10 mouse cellular contexts compared by ENCODE assay signal in the genomic region with DNA sequence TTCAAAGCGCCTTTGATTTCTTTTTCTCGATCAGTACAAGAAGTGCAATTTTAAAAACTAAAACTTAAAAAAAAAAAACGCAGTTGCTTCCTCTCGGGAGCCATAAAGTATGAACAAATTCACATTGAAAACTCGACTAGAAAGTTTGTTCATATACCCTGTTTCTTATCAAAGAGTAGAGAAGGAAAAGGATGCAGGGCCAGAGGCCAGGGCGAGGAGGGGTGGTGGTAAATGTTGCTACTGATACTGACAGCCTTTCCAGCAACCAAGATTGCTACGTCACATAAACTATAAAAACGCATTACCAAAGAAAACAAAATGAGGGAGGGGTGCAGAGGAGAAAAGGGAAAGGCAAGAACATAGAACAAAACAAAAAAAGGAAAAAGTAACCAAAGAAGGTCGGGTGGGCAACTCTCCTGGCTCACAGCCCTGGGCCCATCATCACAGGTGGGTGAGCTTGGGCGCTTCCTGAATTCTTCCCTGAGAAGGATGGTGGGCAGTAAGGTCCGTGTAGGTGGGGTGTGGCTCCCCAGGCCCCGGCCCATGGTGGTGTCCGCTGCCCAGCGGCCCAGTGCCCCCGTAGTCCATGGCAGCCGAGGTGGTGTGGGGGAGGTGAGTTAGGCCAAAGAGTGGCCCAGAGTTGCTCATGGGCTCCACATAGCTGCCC. TPM values are rescaled to one million over a fixed set of nuclear protein-coding genes. Genes with fewer than 3 reads are reported as not detected.
A peak's percentile ranks its signal among the peaks of the same experiment; 100 is the strongest.
DNase-seq lines count a peak whose midpoint lies in the region; ATAC-seq and TF ChIP-seq lines count a peak whose summit lies in the region.
"Had no signal": no experiment of that assay in that cellular context is flagged by ENCODE, and none has a peak within 500 bp of the region (broad histone marks: within the 10 kb centered on the region; RNA-seq: fewer than 3 reads in every experiment).

No protein-coding gene starts in this region.

- peak overlapping the region; percentile 55 for H3K9ac ChIP-seq in kidney, embryonic 16.5 days (replicated peaks; ENCODE audit: low read length)
- H3K9ac ChIP-seq in embryonic facial prominence, embryonic 12.5 days: no peak overlapping the region
- H3K9ac ChIP-seq in intestine, embryonic 16.5 days (ENCODE audit: low read depth, low read length): peak overlapping the region; percentile 69
- H3K9ac ChIP-seq in neural tube, embryonic 14.5 days (replicated peaks; ENCODE audit: low read depth, low read length): peak overlapping the region; percentile 33
- H3K9ac ChIP-seq in midbrain, embryonic 13.5 days (replicated peaks): no peak overlapping the region

- no peaks in the 10 kb centered on the region for H3K9me3 ChIP-seq in kidney, embryonic 16.5 days (ENCODE audit: low read length)
- H3K9me3 ChIP-seq in embryonic facial prominence, embryonic 12.5 days: no peaks in the 10 kb centered on the region
- no peaks in the 10 kb centered on the region for H3K9me3 ChIP-seq in intestine, embryonic 16.5 days (ENCODE audit: control insufficient read depth, low read length)
- no peaks in the 10 kb centered on the region for H3K9me3 ChIP-seq in neural tube, embryonic 14.5 days (ENCODE audit: control insufficient read depth, low read length)
- H3K9me3 ChIP-seq in midbrain, embryonic 13.5 days: no peaks in the 10 kb centered on the region

- H3K36me3 ChIP-seq in kidney, embryonic 16.5 days (ENCODE audit: insufficient read depth, low read length): peaks cover 7% of the 10 kb centered on the region; the same call in 1 of the 2 replicates
- H3K36me3 ChIP-seq in kidney, adult 2 months (ENCODE audit: control insufficient read depth, insufficient read depth, low read length): no peaks in the 10 kb centered on the region; the same call in 1 of the 2 replicates
- no peaks in the 10 kb centered on the region for H3K36me3 ChIP-seq in embryonic facial prominence, embryonic 12.5 days
- H3K36me3 ChIP-seq in intestine, embryonic 16.5 days (ENCODE audit: control insufficient read depth, insufficient read depth, low read length): no peaks in the 10 kb centered on the region
- H3K36me3 ChIP-seq in neural tube, embryonic 14.5 days (ENCODE audit: control insufficient read depth, insufficient read depth, low read length): peaks cover 7% of the 10 kb centered on the region; the same call in 1 of the 2 replicates
- no peaks in the 10 kb centered on the region for H3K36me3 ChIP-seq in thymus, adult 2 months (ENCODE audit: control insufficient read depth, insufficient read depth, low read length)
- H3K36me3 ChIP-seq in midbrain, embryonic 13.5 days: no peaks in the 10 kb centered on the region

- DNase-seq in kidney, adult 2 months: no peak
- no peak for DNase-seq in urinary bladder, adult 18-20 months (ENCODE audit: low spot score in 2 of 2)
- DNase-seq in thymus, adult 2 months: no peak

- peak overlapping the region; percentile 8; the same call in 1 of the 2 replicates for H3K4me3 ChIP-seq in kidney, embryonic 16.5 days (ENCODE audit: low read length)
- no peak overlapping the region for H3K4me3 ChIP-seq in kidney, adult 2 months (ENCODE audit: insufficient read depth, low read depth, low read length)
- H3K4me3 ChIP-seq in embryonic facial prominence, embryonic 12.5 days: peak overlapping the region; percentile 15
- H3K4me3 ChIP-seq in intestine, embryonic 16.5 days (ENCODE audit: low read length): peak overlapping the region; percentile 29
- H3K4me3 ChIP-seq in neural tube, embryonic 14.5 days (ENCODE audit: low read depth, low read length): no peak overlapping the region
- no peak overlapping the region for H3K4me3 ChIP-seq in thymus, adult 2 months (ENCODE audit: control insufficient read depth, insufficient read depth, low read length)
- H3K4me3 ChIP-seq in midbrain, embryonic 13.5 days (replicated peaks): no peak overlapping the region
- H3K4me3 ChIP-seq: layer of hippocampus, adult 2 months; megakaryocyte, embryonic 14.5 days had no signal

- H3K27ac ChIP-seq in kidney, embryonic 16.5 days (ENCODE audit: low read length): peak overlapping the region; percentile 85
- no peak overlapping the region for H3K27ac ChIP-seq in kidney, adult 2 months (ENCODE audit: insufficient read depth, low read depth, low read length)
- H3K27ac ChIP-seq in embryonic facial prominence, embryonic 12.5 days: no peak overlapping the region
- peak overlapping the region; percentile 93 for H3K27ac ChIP-seq in intestine, embryonic 16.5 days (ENCODE audit: low read length)
- H3K27ac ChIP-seq in neural tube, embryonic 14.5 days (ENCODE audit: low read depth, low read length): peak overlapping the region; percentile 93
- H3K27ac ChIP-seq in thymus, adult 2 months (ENCODE audit: control insufficient read depth, insufficient read depth, low read length): no peak overlapping the region
- H3K27ac ChIP-seq in midbrain, embryonic 13.5 days: no peak overlapping the region
- H3K27ac ChIP-seq: layer of hippocampus, adult 2 months had no signal

- H3K4me1 ChIP-seq in kidney, embryonic 16.5 days (ENCODE audit: insufficient read depth, low read length): peaks cover 95% of the 10 kb centered on the region
- 0 out of 2 replicates have a peak, but pooled peaks cover 5% of the 10 kb centered on the region for H3K4me1 ChIP-seq in kidney, adult 2 months (ENCODE audit: control insufficient read depth, insufficient read depth, low read length)
- H3K4me1 ChIP-seq in embryonic facial prominence, embryonic 12.5 days: peaks cover 7% of the 10 kb centered on the region; the same call in 1 of the 2 replicates
- H3K4me1 ChIP-seq in intestine, embryonic 16.5 days (ENCODE audit: control insufficient read depth, insufficient read depth, low read length): peaks cover 27% of the 10 kb centered on the region
- peaks cover 87% of the 10 kb centered on the region for H3K4me1 ChIP-seq in neural tube, embryonic 14.5 days (ENCODE audit: control insufficient read depth, insufficient read depth, low read length)
- no peaks in the 10 kb centered on the region for H3K4me1 ChIP-seq in thymus, adult 2 months (replicated peaks; ENCODE audit: control insufficient read depth, insufficient read depth, low read length)
- H3K4me1 ChIP-seq in midbrain, embryonic 13.5 days (replicated peaks): peaks cover 7% of the 10 kb centered on the region

- no peaks in the 10 kb centered on the region for H3K27me3 ChIP-seq in kidney, embryonic 16.5 days (ENCODE audit: insufficient read depth, low read length)
- no peaks in the 10 kb centered on the region for H3K27me3 ChIP-seq in kidney, adult 2 months (replicated peaks; ENCODE audit: control insufficient read depth, insufficient read depth, low read length)
- peaks cover 88% of the 10 kb centered on the region for H3K27me3 ChIP-seq in embryonic facial prominence, embryonic 12.5 days
- peaks cover 22% of the 10 kb centered on the region for H3K27me3 ChIP-seq in intestine, embryonic 16.5 days (replicated peaks; ENCODE audit: control insufficient read depth, insufficient read depth, low read length)
- no peaks in the 10 kb centered on the region for H3K27me3 ChIP-seq in neural tube, embryonic 14.5 days (ENCODE audit: control insufficient read depth, insufficient read depth, low read length)
- H3K27me3 ChIP-seq in thymus, adult 2 months (ENCODE audit: control insufficient read depth, insufficient read depth, low read length): peaks cover 2% of the 10 kb centered on the region; the same call in 1 of the 2 replicates
- H3K27me3 ChIP-seq in midbrain, embryonic 13.5 days: peaks cover 98% of the 10 kb centered on the region

- no peak for TF ChIP-seq POLR2A in kidney, adult 2 months (IDR thresholded peaks at IDR 0.05; ENCODE audit: low read depth, low read length)
- TF ChIP-seq POLR2A in thymus, adult 2 months (IDR thresholded peaks at IDR 0.05; ENCODE audit: control insufficient read depth, extremely low read depth, insufficient read depth, low read length, poor library complexity): no peak

- no peak for ATAC-seq in kidney, embryonic 16.5 days (ENCODE audit: low FRiP score, low TSS enrichment)
- ATAC-seq in embryonic facial prominence, embryonic 12.5 days (ENCODE audit: insufficient number of reproducible peaks, insufficient read depth, low FRiP score, low TSS enrichment): 0 out of 2 replicates have a peak, but pooled peaks have one; percentile 41
- ATAC-seq in intestine, embryonic 16.5 days: no peak
- ATAC-seq in neural tube, embryonic 14.5 days (ENCODE audit: low read depth): no peak
- ATAC-seq in midbrain, embryonic 13.5 days: no peak

- peak overlapping the region; percentile 37 for H3K4me2 ChIP-seq in kidney, embryonic 16.5 days (replicated peaks; ENCODE audit: low read depth, low read length)
- peak overlapping the region; percentile 34 for H3K4me2 ChIP-seq in embryonic facial prominence, embryonic 12.5 days (replicated peaks)
- H3K4me2 ChIP-seq in intestine, embryonic 16.5 days (ENCODE audit: low read depth, low read length): peak overlapping the region; percentile 52
- peak overlapping the region; percentile 65 for H3K4me2 ChIP-seq in neural tube, embryonic 14.5 days (ENCODE audit: low read depth, low read length)
- no peak overlapping the region for H3K4me2 ChIP-seq in midbrain, embryonic 13.5 days (replicated peaks)

- WGBS in kidney, embryonic 16.5 days: 32% methylated on average over 16 of the region's 16 CpGs
- WGBS in kidney, adult 2 months: 70% methylated on average over 16 of the region's 16 CpGs
- 6% methylated on average over 16 of the region's 16 CpGs for WGBS in embryonic facial prominence, embryonic 12.5 days
- WGBS in intestine, embryonic 16.5 days: 44% methylated on average over 16 of the region's 16 CpGs
- 11% methylated on average over 16 of the region's 16 CpGs for WGBS in neural tube, embryonic 14.5 days
- WGBS in thymus, adult 2 months: 92% methylated on average over 16 of the region's 16 CpGs
- WGBS in midbrain, embryonic 13.5 days: 2% methylated on average over 16 of the region's 16 CpGs

- no peak for TF ChIP-seq CTCF in kidney, adult 2 months (conservative IDR thresholded peaks at IDR 0.05; ENCODE audit: insufficient read depth, insufficient read length, low read depth, low read length)
- no peak for TF ChIP-seq CTCF in thymus, adult 2 months (IDR thresholded peaks at IDR 0.05; ENCODE audit: borderline replicate concordance, control insufficient read depth, extremely low read depth, insufficient read depth, low read length, poor library complexity)

RNA-seq across cellular contexts. Expression of gene Hoxa2, which starts 5.0 kb away (rescaled TPM):
- polyA plus RNA-seq in kidney, embryonic 16.5 days (2015; fragmentation: Nextera tagmentation; extraction: Ambion mirVana): 2.1 and 2.6 TPM in 2 replicates
- polyA plus RNA-seq in kidney, adult 2 months (2012; rRNA removed): 1.3 and 1.6 TPM in 2 replicates
- polyA plus RNA-seq in embryonic facial prominence, embryonic 12.5 days (2016; fragmentation: Nextera tagmentation; extraction: Ambion mirVana): 15.1 and 18.2 TPM in 2 replicates
- 5.0 and 5.1 TPM in 2 replicates for polyA plus RNA-seq in intestine, embryonic 16.5 days (2015; fragmentation: Nextera tagmentation; extraction: Ambion mirVana)
- polyA plus RNA-seq in neural tube, embryonic 14.5 days (2014; fragmentation: Nextera tagmentation; extraction: Ambion mirVana): 7.0 and 8.8 TPM in 2 replicates
- polyA plus RNA-seq in thymus, adult 2 months (2012; rRNA removed): 0.85 and 1.4 TPM in 2 replicates
- 0.18 TPM in 1 of 2 replicates, not detected in the other for polyA plus RNA-seq in midbrain, embryonic 13.5 days (2015; fragmentation: Nextera tagmentation; extraction: Ambion mirVana)

RNA-seq across cellular contexts. Expression of gene 5730596B20Rik, which starts 7.7 kb away (rescaled TPM):
- polyA plus RNA-seq in kidney, embryonic 16.5 days (2015; fragmentation: Nextera tagmentation; extraction: Ambion mirVana): 1.7 and 2.5 TPM in 2 replicates
- polyA plus RNA-seq in kidney, adult 2 months (2012; rRNA removed): 0.19 and 0.22 TPM in 2 replicates
- polyA plus RNA-seq in embryonic facial prominence, embryonic 12.5 days (2016; fragmentation: Nextera tagmentation; extraction: Ambion mirVana): 0.17 and 0.35 TPM in 2 replicates
- 1.5 TPM in 2 replicates for polyA plus RNA-seq in intestine, embryonic 16.5 days (2015; fragmentation: Nextera tagmentation; extraction: Ambion mirVana)
- polyA plus RNA-seq in neural tube, embryonic 14.5 days (2014; fragmentation: Nextera tagmentation; extraction: Ambion mirVana): 1.8 and 2.2 TPM in 2 replicates
- polyA plus RNA-seq in thymus, adult 2 months (2012; rRNA removed): 0.04 TPM in 1 of 2 replicates, not detected in the other
- not detected in 2 replicates for polyA plus RNA-seq in midbrain, embryonic 13.5 days (2015; fragmentation: Nextera tagmentation; extraction: Ambion mirVana)

RNA-seq across cellular contexts. Expression of gene Hoxa1, which starts 11.5 kb away (rescaled TPM):
- polyA plus RNA-seq in kidney, embryonic 16.5 days (2015; fragmentation: Nextera tagmentation; extraction: Ambion mirVana): 0.81 and 0.82 TPM in 2 replicates
- polyA plus RNA-seq in kidney, adult 2 months (2012; rRNA removed): 1.2 and 1.3 TPM in 2 replicates
- 0.71 and 0.77 TPM in 2 replicates for polyA plus RNA-seq in embryonic facial prominence, embryonic 12.5 days (2016; fragmentation: Nextera tagmentation; extraction: Ambion mirVana)
- polyA plus RNA-seq in intestine, embryonic 16.5 days (2015; fragmentation: Nextera tagmentation; extraction: Ambion mirVana): 0.72 and 0.88 TPM in 2 replicates
- polyA plus RNA-seq in neural tube, embryonic 14.5 days (2014; fragmentation: Nextera tagmentation; extraction: Ambion mirVana): 0.76 and 0.92 TPM in 2 replicates
- 0.43 and 0.63 TPM in 2 replicates for polyA plus RNA-seq in thymus, adult 2 months (2012; rRNA removed)
- 0.07 and 0.09 TPM in 2 replicates for polyA plus RNA-seq in midbrain, embryonic 13.5 days (2015; fragmentation: Nextera tagmentation; extraction: Ambion mirVana)

RNA-seq across cellular contexts. Expression of gene Hoxa4, which starts 21.9 kb away (rescaled TPM):
- polyA plus RNA-seq in kidney, embryonic 16.5 days (2015; fragmentation: Nextera tagmentation; extraction: Ambion mirVana): 1.2 and 1.4 TPM in 2 replicates
- polyA plus RNA-seq in kidney, adult 2 months (2012; rRNA removed): 2.8 TPM in 2 replicates
- 0.14 TPM in 1 of 2 replicates, not detected in the other for polyA plus RNA-seq in embryonic facial prominence, embryonic 12.5 days (2016; fragmentation: Nextera tagmentation; extraction: Ambion mirVana)
- polyA plus RNA-seq in intestine, embryonic 16.5 days (2015; fragmentation: Nextera tagmentation; extraction: Ambion mirVana): 1.7 and 2.4 TPM in 2 replicates
- polyA plus RNA-seq in neural tube, embryonic 14.5 days (2014; fragmentation: Nextera tagmentation; extraction: Ambion mirVana): 1.6 and 2.7 TPM in 2 replicates
- polyA plus RNA-seq in thymus, adult 2 months (2012; rRNA removed): 1.2 and 1.5 TPM in 2 replicates
- polyA plus RNA-seq in midbrain, embryonic 13.5 days (2015; fragmentation: Nextera tagmentation; extraction: Ambion mirVana): not detected in 2 replicates

RNA-seq across cellular contexts. Expression of gene Hoxa5, which starts 34.8 kb away (rescaled TPM):
- polyA plus RNA-seq in kidney, embryonic 16.5 days (2015; fragmentation: Nextera tagmentation; extraction: Ambion mirVana): 9.0 and 9.5 TPM in 2 replicates
- 6.9 and 8.1 TPM in 2 replicates for polyA plus RNA-seq in kidney, adult 2 months (2012; rRNA removed)
- 0.33 and 0.34 TPM in 2 replicates for polyA plus RNA-seq in embryonic facial prominence, embryonic 12.5 days (2016; fragmentation: Nextera tagmentation; extraction: Ambion mirVana)
- polyA plus RNA-seq in intestine, embryonic 16.5 days (2015; fragmentation: Nextera tagmentation; extraction: Ambion mirVana): 15.3 and 15.5 TPM in 2 replicates
- 20.9 and 30.6 TPM in 2 replicates for polyA plus RNA-seq in neural tube, embryonic 14.5 days (2014; fragmentation: Nextera tagmentation; extraction: Ambion mirVana)
- polyA plus RNA-seq in thymus, adult 2 months (2012; rRNA removed): 1.1 and 1.5 TPM in 2 replicates
- 0.08 and 0.17 TPM in 2 replicates for polyA plus RNA-seq in midbrain, embryonic 13.5 days (2015; fragmentation: Nextera tagmentation; extraction: Ambion mirVana)

Comparison
In these comparisons a context has a peak if more than half of its experiments do, and no peak if none do; other contexts are left out.
1. H3K27ac ChIP-seq: peak in kidney, embryonic 16.5 days (single experiment), intestine, embryonic 16.5 days (single experiment) and neural tube, embryonic 14.5 days (single experiment); none in kidney, adult 2 months (single experiment), embryonic facial prominence, embryonic 12.5 days (single experiment), thymus, adult 2 months (single experiment) and midbrain, embryonic 13.5 days (single experiment).
2. H3K4me3 ChIP-seq: peak in kidney, embryonic 16.5 days (single experiment), embryonic facial prominence, embryonic 12.5 days (single experiment) and intestine, embryonic 16.5 days (single experiment); none in kidney, adult 2 months (single experiment), neural tube, embryonic 14.5 days (single experiment), thymus, adult 2 months (single experiment) and midbrain, embryonic 13.5 days (single experiment).
3. H3K9ac ChIP-seq: peak in kidney, embryonic 16.5 days (single experiment), intestine, embryonic 16.5 days (single experiment) and neural tube, embryonic 14.5 days (single experiment); none in embryonic facial prominence, embryonic 12.5 days (single experiment) and midbrain, embryonic 13.5 days (single experiment).